Mouse (Mus musculus) neural tube, embryonic 12.5 days (tissue): Measurements from ENCODE around the gene Dvl2. TPM values are rescaled to one million over a fixed set of nuclear protein-coding genes. Genes with fewer than 3 reads are reported as not detected.
A peak's percentile ranks its signal among the peaks of the same experiment; 100 is the strongest.

ENCODE experiments used
- ATAC-seq: fragments of 200-750 bp; cut with Nextera tagmentation; 2 replicates; pipeline ENCODE4 v1.8.0; 2017; ENCODE audit warnings: low read depth, mild to moderate bottlenecking, moderate TSS enrichment, moderate library complexity; ENCODE audit not compliant: low FRiP score
- H3K27ac ChIP-seq: fragments of 300-500 bp; sonication (generic); 2 replicates; pipeline ENCODE4 v1.5.1; 2016
- H3K27me3 ChIP-seq: fragments of 300-500 bp; sonication (generic); replicated peaks from 2 replicates; pipeline ENCODE4 v1.6.1; 2016; ENCODE audit warnings: mild to moderate bottlenecking
- H3K36me3 ChIP-seq: fragments of 300-500 bp; sonication (generic); 2 replicates; pipeline ENCODE4 v1.6.1; 2016; ENCODE audit warnings: mild to moderate bottlenecking
- H3K4me1 ChIP-seq: fragments of 300-500 bp; sonication (generic); 2 replicates; pipeline ENCODE4 v1.6.1; 2016
- H3K4me2 ChIP-seq: fragments of 300-500 bp; sonication (generic); replicated peaks from 2 replicates; pipeline ENCODE4 v1.6.1; 2016; ENCODE audit warnings: mild to moderate bottlenecking
- H3K4me3 ChIP-seq: fragments of 300-500 bp; sonication (generic); 2 replicates; pipeline ENCODE4 v1.5.1; 2016
- H3K9ac ChIP-seq: fragments of 300-500 bp; sonication (generic); 2 replicates; pipeline ENCODE4 v1.6.1; 2016; ENCODE audit warnings: mild to moderate bottlenecking
- H3K9me3 ChIP-seq: fragments of 300-500 bp; sonication (generic); 2 replicates; pipeline ENCODE4 v1.6.1; 2016; ENCODE audit warnings: mild to moderate bottlenecking
- WGBS: fragments of 180-500 bp; shearing (Covaris S2); methylation state at CpG from one replicate; pipeline ENCODE4 v1.1.7; 2016; 5-methylcytosine and 5-hydroxymethylcytosine counted together
- polyA plus RNA-seq: library from polyadenylated mRNA; unstranded; fragments of >200 nt; fragmentation: Nextera tagmentation; extraction: Ambion mirVana; gene quantifications from 2 replicates; pipeline ENCODE4 v1.2.1, GENCODE M21; 2016

The Dvl2 gene
- polyA plus RNA-seq, 1 experiment from 2014 or later = 39.0 TPM

- H3K9ac ChIP-seq = peak overlapping the region; percentile 42
- H3K27me3 ChIP-seq = peaks cover 66% of the 10 kb centered on the region
- no peaks in the 10 kb centered on the region for H3K9me3 ChIP-seq
- peak overlapping the region; percentile 55 for H3K4me2 ChIP-seq
- ATAC-seq = no peak
- peak overlapping the region; percentile 19 for H3K4me3 ChIP-seq
- 37% methylated on average over 17 of the region's 17 CpGs for WGBS
- H3K36me3 ChIP-seq = peaks cover 28% of the 10 kb centered on the region
- H3K4me1 ChIP-seq = peaks cover 15% of the 10 kb centered on the region
- H3K27ac ChIP-seq = no peak overlapping the region
Observed at GRCm38 (mm10) chr11:69966860-69967517, 33.4 kb upstream of the Dvl2 start.

GRCm38 (mm10) chr11:69968793-69969192, 31.6 kb upstream of the Dvl2 start:
- Histone ChIP-seq H3K36me3 (peaks cover 40% of the 10 kb centered on the region), H3K9me3 (no peaks in the 10 kb centered on the region), H3K4me2 (no peak overlapping the region), H3K4me3 (no peak overlapping the region), H3K9ac (no peak overlapping the region), H3K4me1 (peaks cover 15% of the 10 kb centered on the region), H3K27ac (no peak overlapping the region), H3K27me3 (peaks cover 49% of the 10 kb centered on the region)
- WGBS = 87% methylated on average over 4 of the region's 4 CpGs
- no peak for ATAC-seq

- no peak for ATAC-seq
- Histone ChIP-seq H3K4me1 (peaks cover 14% of the 10 kb centered on the region), H3K27me3 (peaks cover 35% of the 10 kb centered on the region), H3K36me3 (peaks cover 54% of the 10 kb centered on the region), H3K27ac (no peak overlapping the region), H3K9me3 (no peaks in the 10 kb centered on the region), H3K9ac (no peak overlapping the region), H3K4me3 (no peak overlapping the region), H3K4me2 (no peak overlapping the region)
- WGBS = 89% methylated on average over 6 of the region's 6 CpGs
Observed at GRCm38 (mm10) chr11:69970222-69970621, 30.2 kb upstream of the Dvl2 start.

- Histone ChIP-seq H3K27ac (no peak overlapping the region), H3K36me3 (peaks cover 60% of the 10 kb centered on the region), H3K4me2 (no peak overlapping the region), H3K4me3 (no peak overlapping the region), H3K27me3 (peaks cover 30% of the 10 kb centered on the region), H3K9me3 (no peaks in the 10 kb centered on the region), H3K4me1 (peaks cover 10% of the 10 kb centered on the region), H3K9ac (no peak overlapping the region)
- WGBS = 83% methylated on average over 3 of the region's 3 CpGs
- no peak for ATAC-seq
Observed at GRCm38 (mm10) chr11:69970775-69971174, 29.6 kb upstream of the Dvl2 start.

GRCm38 (mm10) chr11:69974907-69975306, 25.5 kb upstream of the Dvl2 start:
- ATAC-seq = no peak
- H3K4me2 ChIP-seq = no peak overlapping the region
- H3K27me3 ChIP-seq = no peaks in the 10 kb centered on the region
- H3K36me3 ChIP-seq = peaks cover 53% of the 10 kb centered on the region
- WGBS = 99% methylated on average over 2 of the region's 2 CpGs
- no peak overlapping the region for H3K27ac ChIP-seq
- H3K4me1 ChIP-seq = peaks cover 5% of the 10 kb centered on the region
- no peak overlapping the region for H3K4me3 ChIP-seq
- H3K9me3 ChIP-seq = no peaks in the 10 kb centered on the region
- H3K9ac ChIP-seq = no peak overlapping the region

- peaks cover 44% of the 10 kb centered on the region for H3K36me3 ChIP-seq
- H3K4me3 ChIP-seq = no peak overlapping the region
- H3K27ac ChIP-seq = no peak overlapping the region
- no peak overlapping the region for H3K4me2 ChIP-seq
- WGBS = 90% methylated on average over 4 of the region's 4 CpGs
- H3K9ac ChIP-seq = no peak overlapping the region
- ATAC-seq = no peak
- H3K4me1 ChIP-seq = peaks cover 5% of the 10 kb centered on the region
- no peaks in the 10 kb centered on the region for H3K27me3 ChIP-seq
- H3K9me3 ChIP-seq = no peaks in the 10 kb centered on the region
Observed at GRCm38 (mm10) chr11:69976271-69976670, 24.1 kb upstream of the Dvl2 start.

- peak overlapping the region; percentile 94 for H3K4me3 ChIP-seq
- H3K4me1 ChIP-seq = peaks cover 27% of the 10 kb centered on the region
- no peaks in the 10 kb centered on the region for H3K27me3 ChIP-seq
- H3K4me2 ChIP-seq = peak overlapping the region; percentile 92
- H3K36me3 ChIP-seq = peaks cover 29% of the 10 kb centered on the region
- peak overlapping the region; percentile 95 for H3K9ac ChIP-seq
- 3% methylated on average over 16 of the region's 16 CpGs for WGBS
- ATAC-seq = no peak
- H3K27ac ChIP-seq = peak overlapping the region; percentile 96
- no peaks in the 10 kb centered on the region for H3K9me3 ChIP-seq
Observed at GRCm38 (mm10) chr11:69979827-69980195, 20.6 kb upstream of the Dvl2 start.

- peak overlapping the region; percentile 92 for H3K4me2 ChIP-seq
- H3K4me3 ChIP-seq = peak overlapping the region; percentile 94
- peaks cover 27% of the 10 kb centered on the region for H3K4me1 ChIP-seq
- no peaks in the 10 kb centered on the region for H3K27me3 ChIP-seq
- H3K27ac ChIP-seq = peak overlapping the region; percentile 96
- H3K36me3 ChIP-seq = peaks cover 30% of the 10 kb centered on the region
- WGBS = under 1% methylated on average over 52 of the region's 60 CpGs
- ATAC-seq = peak; percentile 90
- peak overlapping the region; percentile 95 for H3K9ac ChIP-seq
- no peaks in the 10 kb centered on the region for H3K9me3 ChIP-seq
Observed at GRCm38 (mm10) chr11:69980196-69981140, 19.9 kb upstream of the Dvl2 start.

- ATAC-seq = peak; percentile 45
- peak within 1 kb of the TSS; percentile 92 for H3K4me2 ChIP-seq
- under 1% methylated on average over 43 of the region's 43 CpGs for WGBS
Observed at GRCm38 (mm10) chr11:69981141-69981762, 19.1 kb upstream of the Dvl2 start, which contains the start of gene Ctdnep1. Ctdnep1 (plus strand) TSS chr11:69981156.

GRCm38 (mm10) chr11:69982225-69982624, 18.2 kb upstream of the Dvl2 start, which contains the start of gene Elp5:
Elp5 (minus strand) TSS chr11:69982517.
- Histone ChIP-seq H3K4me1 (peaks cover 27% of the 10 kb centered on the region), H3K27ac (peak within 1 kb of the TSS; percentile 96), H3K27me3 (no peaks in the 10 kb centered on the region), H3K9ac (peak within 1 kb of the TSS; percentile 95), H3K9me3 (no peaks in the 10 kb centered on the region), H3K36me3 (peaks cover 33% of the 10 kb centered on the region), H3K4me3 (peak within 1 kb of the TSS; percentile 94), H3K4me2 (peak within 1 kb of the TSS; percentile 92)
- 64% methylated on average over 8 of the region's 8 CpGs for WGBS
- no peak for ATAC-seq

More at GRCm38 (mm10) chr11:69981141-69981762, 19.1 kb upstream of the Dvl2 start, which contains the start of gene Ctdnep1:
- Histone ChIP-seq H3K4me1 (peaks cover 27% of the 10 kb centered on the region), H3K9ac (peak within 1 kb of the TSS; percentile 95), H3K27me3 (no peaks in the 10 kb centered on the region), H3K4me3 (peak within 1 kb of the TSS; percentile 94), H3K27ac (peak within 1 kb of the TSS; percentile 96), H3K9me3 (no peaks in the 10 kb centered on the region), H3K36me3 (peaks cover 25% of the 10 kb centered on the region)

GRCm38 (mm10) chr11:69982877-69983276, 17.5 kb upstream of the Dvl2 start:
- no peak for ATAC-seq
- Histone ChIP-seq H3K4me3 (peak overlapping the region; percentile 94; the same call in 1 of the 2 replicates), H3K27me3 (no peaks in the 10 kb centered on the region), H3K4me1 (peaks cover 27% of the 10 kb centered on the region), H3K4me2 (peak overlapping the region; percentile 92), H3K9ac (peak overlapping the region; percentile 95), H3K27ac (no peak overlapping the region), H3K9me3 (no peaks in the 10 kb centered on the region), H3K36me3 (peaks cover 40% of the 10 kb centered on the region)
- WGBS = 45% methylated on average over 5 of the region's 5 CpGs

GRCm38 (mm10) chr11:69983377-69983776, 17.0 kb upstream of the Dvl2 start:
- ATAC-seq = no peak
- no peaks in the 10 kb centered on the region for H3K27me3 ChIP-seq
- 92% methylated on average over 4 of the region's 4 CpGs for WGBS
- H3K36me3 ChIP-seq = peaks cover 41% of the 10 kb centered on the region
- no peak overlapping the region for H3K27ac ChIP-seq
- no peak overlapping the region for H3K9ac ChIP-seq
- H3K4me3 ChIP-seq = no peak overlapping the region
- no peaks in the 10 kb centered on the region for H3K9me3 ChIP-seq
- peaks cover 27% of the 10 kb centered on the region for H3K4me1 ChIP-seq
- peak overlapping the region; percentile 92 for H3K4me2 ChIP-seq
